Mouse (Mus musculus) regulatory T cell (primary cell): ENCODE measurements around the gene Ndufb3.
"Not testable (repeated sequence)": the region's sequence is repeated elsewhere in the genome, so short reads cannot be mapped to it uniquely, and the experiment has no call there.

Source experiments
- in situ Hi-C: fragments of 300-600 bp; cut with MboI, MseI; formaldehyde crosslinking; loops from one replicate; pipeline ENCODE4 v1.15.1; 2025; ENCODE audit warnings: high pct_unique_total_duplicates

Gene Ndufb3

DNA sequence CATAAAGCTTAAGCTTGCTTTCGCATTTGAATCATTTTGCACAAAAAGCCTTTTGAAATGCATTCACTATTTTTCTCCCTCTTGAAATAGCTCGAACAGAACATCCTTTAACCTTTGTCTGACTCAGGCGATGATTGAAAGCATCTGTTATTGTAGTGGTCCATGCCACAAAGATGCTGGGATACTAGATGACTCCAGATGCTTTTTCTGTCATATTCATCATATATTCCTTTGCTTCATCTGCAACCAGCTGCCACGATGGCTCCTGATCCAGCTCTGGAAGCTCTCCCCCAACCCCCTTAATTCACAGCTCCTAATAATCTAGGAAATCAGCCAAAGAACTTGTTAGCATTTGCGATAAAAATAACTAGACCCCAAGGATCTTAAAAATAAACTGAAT lies 30.9 kb downstream of the Ndufb3 start:
- in situ Hi-C loops: loop anchor here (5.0 kb wide), 1 partner anchor 70 kb away; no protein-coding TSS in a partner anchor

DNA sequence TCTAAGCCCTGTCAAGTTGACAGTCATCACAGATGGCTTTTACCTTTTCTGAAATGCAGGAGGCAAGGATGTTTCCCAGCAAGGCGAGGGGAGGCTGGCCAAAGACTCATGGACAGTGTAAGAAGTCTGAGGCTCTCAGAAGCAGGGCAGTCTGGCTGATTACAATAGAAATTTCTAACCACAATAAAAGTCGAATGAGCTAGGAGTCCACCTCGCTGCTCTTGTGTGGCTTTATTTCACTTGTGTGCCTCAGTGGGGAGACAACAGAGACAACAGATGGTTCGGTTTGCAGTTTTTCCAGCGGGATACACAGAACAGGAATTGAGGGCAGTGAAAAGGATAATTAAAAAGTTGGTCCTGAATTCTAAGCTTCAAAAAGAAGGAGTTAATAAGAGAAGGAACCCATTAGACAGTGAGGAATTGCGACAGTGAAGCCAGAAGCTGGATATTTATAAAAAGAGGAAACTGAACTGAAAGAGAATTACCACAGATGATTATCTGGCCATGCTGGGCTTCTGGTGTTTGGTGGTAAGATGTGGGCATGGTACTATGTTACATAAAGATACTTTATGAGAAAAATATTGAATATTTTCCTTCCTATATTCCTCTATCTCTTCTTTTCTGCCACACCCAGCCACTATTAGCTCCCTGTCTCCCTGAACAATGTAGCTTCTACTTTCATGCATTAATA lies 31.9 kb downstream of the Ndufb3 start:
- in situ Hi-C loops: loop anchor here (5.0 kb wide), 1 partner anchor 69 kb away; no protein-coding TSS in a partner anchor

DNA sequence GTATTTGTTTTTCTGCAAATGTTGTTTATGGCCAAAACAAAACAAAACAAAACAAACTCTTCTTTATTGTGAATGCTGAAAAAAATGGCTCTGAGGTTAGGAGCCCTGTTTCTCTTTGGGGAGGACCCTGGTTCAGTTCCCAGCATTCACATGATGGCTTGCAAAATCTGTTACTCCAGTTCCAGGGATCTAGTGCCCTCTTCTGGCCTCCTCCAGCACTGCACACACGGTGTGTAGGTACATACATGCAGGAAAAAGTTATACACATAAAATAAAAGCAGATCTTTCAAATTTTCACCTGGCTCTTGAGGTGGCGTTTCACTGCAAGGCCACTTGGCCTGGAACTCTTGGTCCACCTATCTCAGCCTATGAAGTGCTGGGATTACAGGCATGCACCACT lies 32.6 kb downstream of the Ndufb3 start:
- in situ Hi-C loops: loop anchor here (5.0 kb wide), 1 partner anchor 69 kb away; no protein-coding TSS in a partner anchor

DNA sequence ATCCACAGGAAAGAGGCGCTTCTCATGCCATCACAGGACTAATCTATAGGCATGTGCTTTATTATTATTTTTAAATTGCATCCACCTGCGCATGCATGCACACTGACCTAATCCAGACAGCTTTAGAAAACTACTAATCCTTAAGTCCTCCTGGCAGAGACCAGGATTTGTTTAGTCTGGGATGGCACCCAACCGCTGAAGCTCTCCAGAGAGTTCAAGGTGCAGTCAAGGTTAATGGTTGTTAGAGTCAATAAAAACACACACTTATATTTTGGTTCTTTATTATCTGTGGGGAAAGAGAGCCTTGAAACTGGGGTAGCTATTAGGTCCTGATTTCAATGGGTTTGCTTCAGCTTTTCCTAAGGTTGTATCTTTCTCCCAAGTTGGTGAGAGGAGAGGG lies 35.1 kb downstream of the Ndufb3 start:
- in situ Hi-C loops: no loop called here

DNA sequence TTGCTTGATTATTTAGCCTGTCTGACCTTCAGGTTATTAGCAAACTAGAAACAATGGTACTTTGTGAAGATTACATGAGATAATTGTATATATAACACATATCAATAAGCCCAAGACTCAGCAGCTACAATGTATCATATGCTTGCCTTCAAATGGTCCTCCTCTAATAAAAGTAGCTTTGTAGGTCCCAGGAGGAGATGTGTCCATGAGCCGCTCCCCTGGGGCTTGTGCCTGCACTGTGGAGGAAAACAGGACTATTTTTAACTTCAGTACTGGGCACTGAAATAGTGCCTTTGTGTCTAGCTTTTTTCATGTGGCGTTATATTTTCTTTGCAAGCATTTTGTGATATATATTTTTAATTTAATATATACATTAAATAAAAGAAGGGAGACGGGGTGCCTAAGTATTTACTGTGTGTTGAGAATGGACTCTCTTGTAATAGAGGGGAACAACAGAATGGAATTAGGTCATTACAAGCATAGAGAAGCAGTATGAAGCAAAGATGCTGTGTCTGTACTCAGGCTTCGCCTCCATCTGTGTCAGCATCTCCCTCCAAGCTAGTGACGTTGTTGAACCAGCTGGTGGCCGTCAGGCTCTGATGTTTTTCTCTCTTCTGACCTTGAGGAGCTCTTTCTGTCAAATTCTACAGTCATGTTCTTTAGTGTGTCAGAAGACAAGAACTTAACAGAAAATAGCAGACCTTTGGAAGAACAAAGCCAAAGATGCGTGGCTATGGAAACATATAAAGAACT lies 36.0 kb downstream of the Ndufb3 start:
- in situ Hi-C loops: no loop called here

DNA sequence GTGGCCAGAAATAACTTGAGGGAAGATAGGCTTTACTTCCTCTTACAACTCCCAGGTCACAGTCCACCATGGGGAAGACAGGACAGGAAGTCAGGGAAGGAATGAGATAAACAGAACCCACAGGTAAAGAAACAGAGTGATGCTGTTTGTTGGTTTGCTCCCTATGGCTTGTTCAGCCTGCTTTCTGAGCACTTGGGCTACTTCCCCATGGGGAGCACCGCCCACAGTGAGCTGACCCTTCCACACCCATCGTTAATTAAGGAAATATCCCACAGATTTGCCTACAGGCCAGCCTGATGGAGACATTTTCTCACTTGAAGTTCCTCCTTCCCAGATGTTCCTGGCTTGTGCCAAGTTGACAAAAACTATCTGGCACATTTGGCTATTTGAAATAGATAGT lies 42.7 kb downstream of the Ndufb3 start:
- in situ Hi-C loops: not testable (repeated sequence)
